Mouse (Mus musculus): ENCODE results near the gene T2. TPM values are rescaled to one million over a fixed set of nuclear protein-coding genes. Genes with fewer than 3 reads are reported as not detected.
"Not testable (repeated sequence)": the region's sequence is repeated elsewhere in the genome, so short reads cannot be mapped to it uniquely, and the experiment has no call there.

T2 gene
- polyA plus RNA-seq, 1 experiment from 2014 or later: 0.50 TPM

DNA sequence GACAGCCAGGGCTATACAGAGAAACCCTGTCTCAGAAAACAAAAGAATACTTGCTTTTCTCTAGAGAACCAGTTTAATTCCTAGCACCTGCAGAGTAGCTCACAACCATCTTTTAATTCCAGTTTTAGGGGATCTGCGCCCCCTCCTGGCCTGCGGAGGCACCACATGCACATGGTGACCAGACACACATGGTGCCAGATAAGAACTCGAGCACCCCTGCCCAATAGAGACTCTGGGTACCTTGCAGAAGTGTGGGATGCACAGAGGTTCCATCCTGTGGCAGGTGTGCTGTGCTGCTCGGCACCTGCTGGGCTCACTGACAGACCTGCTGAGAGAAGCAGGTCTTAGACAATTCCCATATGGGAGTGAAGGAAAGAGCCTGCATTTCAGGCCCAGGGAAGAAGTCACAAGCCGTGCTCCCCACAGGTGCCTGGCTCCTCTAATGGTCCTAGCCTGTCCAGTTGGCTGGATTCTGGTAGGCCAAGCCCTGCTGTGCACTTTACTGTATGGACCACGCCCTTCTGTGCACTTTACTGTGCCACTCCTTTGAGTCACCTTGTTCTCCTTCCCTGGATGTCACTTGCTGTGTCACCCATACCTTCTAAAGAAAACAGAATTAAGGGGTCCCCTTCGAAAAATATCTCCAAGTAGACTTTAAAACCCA is 27.1 kb upstream of the T2 start:
- no peaks in the 10 kb centered on the region for H3K27me3 ChIP-seq (ENCODE audit: insufficient read depth, low read length)
- H3K27ac ChIP-seq: no peak overlapping the region
- 0 out of 2 replicates have a peak, but pooled peaks cover 6% of the 10 kb centered on the region for H3K36me3 ChIP-seq (ENCODE audit: insufficient read depth, low read length)
- H3K4me2 ChIP-seq (ENCODE audit: low read length): no peak overlapping the region
- DNase-seq (ENCODE audit: low spot score) (no peak), ATAC-seq (replicated peaks; ENCODE audit: low FRiP score, low read depth) (no peak)
- WGBS: 74% methylated on average over 7 of the region's 7 CpGs
- H3K9ac ChIP-seq (ENCODE audit: low read depth, low read length): no peak overlapping the region
- H3K4me1 ChIP-seq (replicated peaks; ENCODE audit: insufficient read depth, low read length): no peaks in the 10 kb centered on the region
- H3K9me3 ChIP-seq (replicated peaks; ENCODE audit: low read length): no peaks in the 10 kb centered on the region
- no peak overlapping the region for H3K4me3 ChIP-seq (replicated peaks; ENCODE audit: low read depth, low read length)
- TF ChIP-seq CTCF (IDR thresholded peaks at IDR 0.05; ENCODE audit: low read depth): peak; percentile 36; the same call in 1 of the 2 replicates

GRCm38 (mm10) chr17:8330602-8331001 is 25.2 kb upstream of the T2 start:
- H3K9ac ChIP-seq (ENCODE audit: low read depth, low read length): no peak overlapping the region
- no peaks in the 10 kb centered on the region for H3K4me1 ChIP-seq (replicated peaks; ENCODE audit: insufficient read depth, low read length)
- H3K4me2 ChIP-seq (ENCODE audit: low read length): no peak overlapping the region
- no peaks in the 10 kb centered on the region for H3K27me3 ChIP-seq (ENCODE audit: insufficient read depth, low read length)
- ATAC-seq (replicated peaks; ENCODE audit: low FRiP score, low read depth): no peak
- no peak overlapping the region for H3K4me3 ChIP-seq (replicated peaks; ENCODE audit: low read depth, low read length)
- 75% methylated on average over 5 of the region's 5 CpGs for WGBS
- 0 out of 2 replicates have a peak, but pooled peaks cover 6% of the 10 kb centered on the region for H3K36me3 ChIP-seq (ENCODE audit: insufficient read depth, low read length)
- H3K9me3 ChIP-seq (replicated peaks; ENCODE audit: low read length): no peaks in the 10 kb centered on the region
- H3K27ac ChIP-seq: no peak overlapping the region
- DNase-seq (ENCODE audit: low spot score): no peak
- no peak for TF ChIP-seq CTCF (IDR thresholded peaks at IDR 0.05; ENCODE audit: low read depth)

- not testable (repeated sequence) for H3K9ac ChIP-seq (ENCODE audit: low read depth, low read length); H3K27ac ChIP-seq; H3K36me3 ChIP-seq (ENCODE audit: insufficient read depth, low read length); H3K4me2 ChIP-seq (ENCODE audit: low read length); H3K4me3 ChIP-seq (replicated peaks; ENCODE audit: low read depth, low read length); H3K9me3 ChIP-seq (replicated peaks; ENCODE audit: low read length); DNase-seq (ENCODE audit: low spot score); ATAC-seq (replicated peaks; ENCODE audit: low FRiP score, low read depth)
- no CpG with 5 or more reads among the region's 5 CpGs for WGBS
- peaks cover 27% of the 10 kb centered on the region for H3K27me3 ChIP-seq (ENCODE audit: insufficient read depth, low read length)
- peaks cover 14% of the 10 kb centered on the region for H3K4me1 ChIP-seq (replicated peaks; ENCODE audit: insufficient read depth, low read length)
Measured at GRCm38 (mm10) chr17:8337159-8337558, 18.6 kb upstream of the T2 start, which contains the start of gene Prr18. Gene Prr18, plus strand, starts transcription at chr17:8337459.

DNA sequence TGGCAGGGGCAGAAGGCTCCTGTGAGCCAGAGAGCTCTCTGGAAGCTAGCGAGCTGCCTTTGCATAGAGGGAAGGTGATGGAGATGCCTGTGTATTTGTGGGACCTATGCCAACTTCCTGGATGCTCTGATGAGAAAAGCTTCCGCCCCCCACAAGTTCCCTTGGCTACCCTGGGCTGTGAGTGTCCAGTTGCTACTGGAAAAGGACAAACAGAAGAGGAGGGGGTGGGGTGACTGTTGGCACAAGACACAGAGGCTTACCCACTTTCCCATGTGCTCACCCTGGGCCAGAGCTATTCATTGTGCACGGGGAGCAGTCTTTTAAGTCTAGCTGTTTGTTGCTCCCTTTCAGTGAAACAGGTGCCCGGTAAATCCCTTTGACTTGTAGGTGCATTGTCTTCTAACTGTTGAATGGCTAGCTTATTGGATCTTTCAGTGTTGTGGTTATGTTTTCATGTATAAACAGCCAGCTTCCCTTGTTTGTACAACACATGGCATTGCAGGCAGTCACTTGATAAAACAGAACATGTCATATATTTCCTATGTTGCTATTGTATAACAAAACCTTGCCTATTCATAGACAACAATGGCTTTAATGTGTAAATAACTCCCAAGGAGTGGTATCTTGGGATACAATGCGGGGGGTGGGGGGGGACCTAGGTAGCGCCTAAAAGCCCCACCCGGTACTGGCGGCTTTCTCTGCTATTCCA is 16.0 kb upstream of the T2 start:
- H3K4me2 ChIP-seq (ENCODE audit: low read length): peak overlapping the region; percentile 98; the same call in 1 of the 2 replicates
- ATAC-seq (replicated peaks; ENCODE audit: low FRiP score, low read depth): no peak
- TF ChIP-seq CTCF (IDR thresholded peaks at IDR 0.05; ENCODE audit: low read depth): no peak
- no peak overlapping the region for H3K9ac ChIP-seq (ENCODE audit: low read depth, low read length)
- no peaks in the 10 kb centered on the region for H3K9me3 ChIP-seq (replicated peaks; ENCODE audit: low read length)
- peak overlapping the region; percentile 48 for H3K4me3 ChIP-seq (replicated peaks; ENCODE audit: low read depth, low read length)
- WGBS: 25% methylated on average over 8 of the region's 8 CpGs
- H3K27me3 ChIP-seq (ENCODE audit: insufficient read depth, low read length): peaks cover 31% of the 10 kb centered on the region
- no peak overlapping the region for H3K27ac ChIP-seq
- DNase-seq (ENCODE audit: low spot score): no peak
- peaks cover 14% of the 10 kb centered on the region for H3K4me1 ChIP-seq (replicated peaks; ENCODE audit: insufficient read depth, low read length)
- no peaks in the 10 kb centered on the region for H3K36me3 ChIP-seq (ENCODE audit: insufficient read depth, low read length)

- peak; percentile 46; the same call in 1 of the 2 replicates for ATAC-seq (replicated peaks; ENCODE audit: low FRiP score, low read depth)
- H3K27me3 ChIP-seq (ENCODE audit: insufficient read depth, low read length): peaks cover 31% of the 10 kb centered on the region
- TF ChIP-seq CTCF (IDR thresholded peaks at IDR 0.05; ENCODE audit: low read depth): no peak
- peak overlapping the region; percentile 48 for H3K4me3 ChIP-seq (replicated peaks; ENCODE audit: low read depth, low read length)
- no peak overlapping the region for H3K27ac ChIP-seq
- H3K36me3 ChIP-seq (ENCODE audit: insufficient read depth, low read length): no peaks in the 10 kb centered on the region
- H3K4me1 ChIP-seq (replicated peaks; ENCODE audit: insufficient read depth, low read length): peaks cover 14% of the 10 kb centered on the region
- H3K4me2 ChIP-seq (ENCODE audit: low read length): peak overlapping the region; percentile 98
- WGBS: 1% methylated on average over 46 of the region's 92 CpGs
- DNase-seq (ENCODE audit: low spot score): peak; percentile 27
- no peaks in the 10 kb centered on the region for H3K9me3 ChIP-seq (replicated peaks; ENCODE audit: low read length)
- peak overlapping the region; percentile 50 for H3K9ac ChIP-seq (ENCODE audit: low read depth, low read length)
Measured at GRCm38 (mm10) chr17:8340407-8341359, 15.1 kb upstream of the T2 start.
